Mouse (Mus musculus) lung, adult 2 months (tissue): Measurements from ENCODE around the gene Pipox.

Experiments used
- CTCF ChIP-seq: fragments of 200-500 bp; IDR thresholded peaks from 2 replicates; pipeline ENCODE4 v1.5.1; 2011; ENCODE audit warnings: mild to moderate bottlenecking, low read length, control low read depth; ENCODE audit not compliant: insufficient read depth
- POLR2A ChIP-seq: fragments of 200-500 bp; IDR thresholded peaks from 2 replicates; pipeline ENCODE4 v1.6.1; 2011; ENCODE audit warnings: low read depth, mild to moderate bottlenecking, control low read depth, low read length, borderline replicate concordance; ENCODE audit errors: extremely low read depth

DNA sequence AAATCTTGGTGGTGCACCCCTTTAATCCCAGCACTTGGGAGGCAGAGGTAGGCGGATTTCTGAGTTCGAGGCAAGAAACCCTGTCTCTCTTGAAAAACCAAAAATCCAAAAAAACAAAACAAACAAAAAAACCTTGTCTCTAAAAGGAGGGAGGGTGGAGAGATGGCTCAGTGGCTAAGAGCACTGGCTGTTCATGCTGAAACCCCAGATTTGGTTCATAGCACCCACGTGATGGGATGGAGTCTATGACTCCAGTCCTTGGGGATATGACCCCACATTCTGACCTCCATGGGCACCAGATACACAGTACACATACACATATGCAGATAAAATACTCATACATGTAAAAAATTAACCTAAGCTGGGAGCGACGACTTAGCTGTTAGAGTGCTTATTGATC is 5.0 kb downstream of the Pipox start:
- no peak for TF ChIP-seq POLR2A
- no peak for TF ChIP-seq CTCF
